In genomic region chr6:113695766-113696355, GRCm38 (mm10) we compare ENCODE assay signal across 8 mouse cellular contexts. TPM values are rescaled to one million over a fixed set of nuclear protein-coding genes. Genes with fewer than 3 reads are reported as not detected.
DNase-seq lines count a peak whose midpoint lies in the region; ATAC-seq lines count a peak whose summit lies in the region.

No protein-coding gene starts in this region.

- DNase-seq in kidney, postnatal 14 days: no peak
- peak; percentile 46 for DNase-seq in ZHBTc4 (ENCODE audit: low read depth, low spot score)
- DNase-seq in heart, postnatal 10 days: peak; percentile 16 to 20
- DNase-seq in gastrocnemius, adult 8-10 months (ENCODE audit: low spot score in 2 of 2): no peak
- DNase-seq in right cerebral cortex, adult 18-20 months: no peak
- no peak for DNase-seq in testis, postnatal 10 days (ENCODE audit: low spot score)

- intact Hi-C loops in heart, postnatal 10 days (cut with DNase I): loop anchor here (5.0 to 10.0 kb wide), 2 partner anchors 59 to 391 kb away; partner anchors contain the start of genes Brpf1 and Irak2

- peak overlapping the region; percentile 93 for H3K4me2 ChIP-seq in kidney, embryonic 16.5 days (replicated peaks; ENCODE audit: low read depth, low read length)
- H3K4me2 ChIP-seq in midbrain, embryonic 13.5 days (replicated peaks): peak overlapping the region; percentile 98

- H3K36me3 ChIP-seq in kidney, embryonic 16.5 days (ENCODE audit: insufficient read depth, low read length): no peaks in the 10 kb centered on the region
- peaks cover under 1% of the 10 kb centered on the region; the same call in 1 of the 2 replicates for H3K36me3 ChIP-seq in midbrain, embryonic 13.5 days

- H3K27me3 ChIP-seq in kidney, embryonic 16.5 days (ENCODE audit: insufficient read depth, low read length): no peaks in the 10 kb centered on the region
- H3K27me3 ChIP-seq in midbrain, embryonic 13.5 days: no peaks in the 10 kb centered on the region

- peaks cover 21% of the 10 kb centered on the region for H3K4me1 ChIP-seq in kidney, embryonic 16.5 days (ENCODE audit: insufficient read depth, low read length)
- peaks cover 34% of the 10 kb centered on the region for H3K4me1 ChIP-seq in midbrain, embryonic 13.5 days (replicated peaks)

- no peak for ATAC-seq in kidney, embryonic 16.5 days (ENCODE audit: low FRiP score, low TSS enrichment)
- ATAC-seq in midbrain, embryonic 13.5 days: no peak

- H3K27ac ChIP-seq in kidney, embryonic 16.5 days (ENCODE audit: low read length): peak overlapping the region; percentile 89
- 0 out of 2 replicates have a peak overlapping the region, but pooled peaks have one; percentile 39 for H3K27ac ChIP-seq in midbrain, embryonic 13.5 days

- H3K9ac ChIP-seq in kidney, embryonic 16.5 days (replicated peaks; ENCODE audit: low read length): peak overlapping the region; percentile 52; the same call in 1 of the 2 replicates
- H3K9ac ChIP-seq in midbrain, embryonic 13.5 days (replicated peaks): 0 out of 2 replicates have a peak overlapping the region, but pooled peaks have one; percentile 44

- H3K9me3 ChIP-seq in kidney, embryonic 16.5 days (ENCODE audit: low read length): no peaks in the 10 kb centered on the region
- H3K9me3 ChIP-seq in midbrain, embryonic 13.5 days: no peaks in the 10 kb centered on the region

- H3K4me3 ChIP-seq in kidney, embryonic 16.5 days (ENCODE audit: low read length): peak overlapping the region; percentile 84; the same call in 1 of the 2 replicates
- peak overlapping the region; percentile 93 for H3K4me3 ChIP-seq in midbrain, embryonic 13.5 days (replicated peaks)

- WGBS in kidney, embryonic 16.5 days: 45% methylated on average over 4 of the region's 4 CpGs
- 82% methylated on average over 4 of the region's 4 CpGs for WGBS in midbrain, embryonic 13.5 days

RNA-seq across cellular contexts. Expression of gene Tatdn2, which starts 1.0 kb away (rescaled TPM):
- polyA plus RNA-seq in kidney, embryonic 16.5 days (2015; fragmentation: Nextera tagmentation; extraction: Ambion mirVana): 0.72 and 0.95 TPM in 2 replicates
- 10 to 100 TPM; 69.9 to 75.7 TPM for total RNA-seq in heart, postnatal 10 days (2021)
- 0.93 and 1.0 TPM in 2 replicates for polyA plus RNA-seq in midbrain, embryonic 13.5 days (2015; fragmentation: Nextera tagmentation; extraction: Ambion mirVana)
- total RNA-seq in gastrocnemius, adult 8-10 months (2022): 10 to 100 TPM; 41.0 to 65.6 (median 53.0) TPM

RNA-seq across cellular contexts. Expression of gene Ghrl, which starts 23.8 kb away (rescaled TPM):
- 0.53 TPM in 1 of 2 replicates, not detected in the other for polyA plus RNA-seq in kidney, embryonic 16.5 days (2015; fragmentation: Nextera tagmentation; extraction: Ambion mirVana)
- not detected for total RNA-seq in heart, postnatal 10 days (2021)
- 0.70 and 1.8 TPM in 2 replicates for polyA plus RNA-seq in midbrain, embryonic 13.5 days (2015; fragmentation: Nextera tagmentation; extraction: Ambion mirVana)
- total RNA-seq in gastrocnemius, adult 8-10 months (2022): not detected

RNA-seq across cellular contexts. Expression of gene Sec13, which starts 44.7 kb away (rescaled TPM):
- polyA plus RNA-seq in kidney, embryonic 16.5 days (2015; fragmentation: Nextera tagmentation; extraction: Ambion mirVana): 274 and 297 TPM in 2 replicates
- total RNA-seq in heart, postnatal 10 days (2021): 100 to 1,000 TPM; 102 to 106 TPM
- 229 and 232 TPM in 2 replicates for polyA plus RNA-seq in midbrain, embryonic 13.5 days (2015; fragmentation: Nextera tagmentation; extraction: Ambion mirVana)
- total RNA-seq in gastrocnemius, adult 8-10 months (2022): 10 to 100 TPM; 71.3 to 73.9 (median 71.7) TPM

RNA-seq across cellular contexts. Expression of gene Irak2, which starts 57.6 kb away (rescaled TPM):
- 4.4 and 5.6 TPM in 2 replicates for polyA plus RNA-seq in kidney, embryonic 16.5 days (2015; fragmentation: Nextera tagmentation; extraction: Ambion mirVana)
- 10 to 100 TPM; 10.1 to 14.1 TPM for total RNA-seq in heart, postnatal 10 days (2021)
- polyA plus RNA-seq in midbrain, embryonic 13.5 days (2015; fragmentation: Nextera tagmentation; extraction: Ambion mirVana): 0.99 and 1.3 TPM in 2 replicates
- 1 to 10 TPM; 3.3 to 7.4 (median 4.7) TPM for total RNA-seq in gastrocnemius, adult 8-10 months (2022)

Comparison
In these comparisons a context has a peak if more than half of its experiments do, and no peak if none do; other contexts are left out.
1. DNase-seq: peak in ZHBTc4 (single experiment) and heart, postnatal 10 days (2 of 2); none in kidney, postnatal 14 days (single experiment), gastrocnemius, adult 8-10 months (0 of 2), right cerebral cortex, adult 18-20 months (single experiment) and testis, postnatal 10 days (single experiment).